Mouse (Mus musculus): ENCODE data around the gene Hist1h2af.

The Hist1h2af gene

GRCm38 (mm10) chr13:23533560-23534367 is at the start of gene Hist1h2af:
TSS of gene Hist1h2af (plus strand) at chr13:23533906.
- peak; percentile 51 for DNase-seq

- no peak for DNase-seq
Measured at GRCm38 (mm10) chr13:23485271-23485670, 48.4 kb upstream of the Hist1h2af start.

- DNase-seq = peak; percentile 59
Measured at GRCm38 (mm10) chr13:23488400-23489322, 45.0 kb upstream of the Hist1h2af start, which contains the start of gene Btn2a2. TSS of gene Btn2a2 (minus strand) at chr13:23488857.

- no peak for DNase-seq
Measured at GRCm38 (mm10) chr13:23490863-23491262, 42.8 kb upstream of the Hist1h2af start.

GRCm38 (mm10) chr13:23491263-23491662 is 42.4 kb upstream of the Hist1h2af start:
- no peak for DNase-seq

- no peak for DNase-seq
Measured at GRCm38 (mm10) chr13:23491990-23492389, 41.7 kb upstream of the Hist1h2af start.

- no peak for DNase-seq
Measured at GRCm38 (mm10) chr13:23495526-23495925, 38.2 kb upstream of the Hist1h2af start.

GRCm38 (mm10) chr13:23497656-23498321 is 35.9 kb upstream of the Hist1h2af start:
- no peak for DNase-seq

GRCm38 (mm10) chr13:23498653-23499052 is 35.1 kb upstream of the Hist1h2af start:
- DNase-seq = no peak

- no peak for DNase-seq
Measured at GRCm38 (mm10) chr13:23499943-23500342, 33.8 kb upstream of the Hist1h2af start.

- peak; percentile 64 for DNase-seq
Measured at GRCm38 (mm10) chr13:23500424-23501200, 33.1 kb upstream of the Hist1h2af start.

- no peak for DNase-seq
Measured at GRCm38 (mm10) chr13:23501511-23501910, 32.2 kb upstream of the Hist1h2af start.

GRCm38 (mm10) chr13:23502031-23502567 is 31.6 kb upstream of the Hist1h2af start:
- no peak for DNase-seq

GRCm38 (mm10) chr13:23502916-23503315 is 30.8 kb upstream of the Hist1h2af start:
- DNase-seq = no peak

- DNase-seq = peak; percentile 46
Measured at GRCm38 (mm10) chr13:23503797-23504196, 29.9 kb upstream of the Hist1h2af start.

GRCm38 (mm10) chr13:23505662-23506345 is 27.9 kb upstream of the Hist1h2af start:
- DNase-seq = no peak

GRCm38 (mm10) chr13:23506351-23506750 is 27.4 kb upstream of the Hist1h2af start:
- peak; percentile 30 for DNase-seq

- no peak for DNase-seq
Measured at GRCm38 (mm10) chr13:23506819-23507515, 26.7 kb upstream of the Hist1h2af start.

GRCm38 (mm10) chr13:23510127-23510526 is 23.6 kb upstream of the Hist1h2af start:
- DNase-seq = no peak

- DNase-seq = no peak
Measured at GRCm38 (mm10) chr13:23513517-23513916, 20.2 kb upstream of the Hist1h2af start.

GRCm38 (mm10) chr13:23515281-23515680 is 18.4 kb upstream of the Hist1h2af start:
- DNase-seq = no peak

Data from right cerebral cortex, postnatal 4 days (tissue).